Mouse (Mus musculus): ENCODE results near the gene Dppa3. TPM values are rescaled to one million over a fixed set of nuclear protein-coding genes. Genes with fewer than 3 reads are reported as not detected.
A peak's percentile ranks its signal among the peaks of the same experiment; 100 is the strongest.

The Dppa3 gene
- polyA plus RNA-seq, 1 experiment = 0.17 TPM

- peaks cover 6% of the 10 kb centered on the region for H3K4me1 ChIP-seq (ENCODE audit: control insufficient read depth, insufficient read depth, low read length)
- H3K27ac ChIP-seq (ENCODE audit: control insufficient read depth, insufficient read depth, low read depth, low read length) = no peak overlapping the region
- no peaks in the 10 kb centered on the region for H3K36me3 ChIP-seq (ENCODE audit: control insufficient read depth, insufficient read depth, low read length)
- H3K27me3 ChIP-seq (ENCODE audit: control insufficient read depth, insufficient read depth, low read length) = no peaks in the 10 kb centered on the region
- no peak for TF ChIP-seq CTCF (IDR thresholded peaks at IDR 0.05; ENCODE audit: control insufficient read depth, insufficient read depth, insufficient replicate concordance, low read depth, low read length)
- TF ChIP-seq POLR2A (IDR thresholded peaks at IDR 0.05; ENCODE audit: control insufficient read depth, low read depth, low read length) = no peak
- H3K4me3 ChIP-seq (ENCODE audit: control insufficient read depth, low read depth, low read length) = no peak overlapping the region
Observed at GRCm38 (mm10) chr6:122598014-122598413, 28.2 kb upstream of the Dppa3 start.

GRCm38 (mm10) chr6:122598436-122598835 lies 27.8 kb upstream of the Dppa3 start:
- Histone ChIP-seq H3K4me3 (ENCODE audit: control insufficient read depth, low read depth, low read length) (no peak overlapping the region), H3K27me3 (ENCODE audit: control insufficient read depth, insufficient read depth, low read length) (no peaks in the 10 kb centered on the region), H3K36me3 (ENCODE audit: control insufficient read depth, insufficient read depth, low read length) (no peaks in the 10 kb centered on the region), H3K4me1 (ENCODE audit: control insufficient read depth, insufficient read depth, low read length) (peaks cover 6% of the 10 kb centered on the region), H3K27ac (ENCODE audit: control insufficient read depth, insufficient read depth, low read depth, low read length) (no peak overlapping the region)
- no peak for TF ChIP-seq CTCF (IDR thresholded peaks at IDR 0.05; ENCODE audit: control insufficient read depth, insufficient read depth, insufficient replicate concordance, low read depth, low read length)

- no peak overlapping the region for H3K27ac ChIP-seq (ENCODE audit: control insufficient read depth, insufficient read depth, low read depth, low read length)
- H3K27me3 ChIP-seq (ENCODE audit: control insufficient read depth, insufficient read depth, low read length) = no peaks in the 10 kb centered on the region
- no peaks in the 10 kb centered on the region for H3K36me3 ChIP-seq (ENCODE audit: control insufficient read depth, insufficient read depth, low read length)
- no peak overlapping the region for H3K4me3 ChIP-seq (ENCODE audit: control insufficient read depth, low read depth, low read length)
- peaks cover 6% of the 10 kb centered on the region for H3K4me1 ChIP-seq (ENCODE audit: control insufficient read depth, insufficient read depth, low read length)
- no peak for TF ChIP-seq POLR2A (IDR thresholded peaks at IDR 0.05; ENCODE audit: control insufficient read depth, low read depth, low read length)
- no peak for TF ChIP-seq CTCF (IDR thresholded peaks at IDR 0.05; ENCODE audit: control insufficient read depth, insufficient read depth, insufficient replicate concordance, low read depth, low read length)
Observed at GRCm38 (mm10) chr6:122599054-122599737, 27.0 kb upstream of the Dppa3 start.

GRCm38 (mm10) chr6:122600066-122600646 lies 26.1 kb upstream of the Dppa3 start:
- H3K36me3 ChIP-seq (ENCODE audit: control insufficient read depth, insufficient read depth, low read length) = no peaks in the 10 kb centered on the region
- H3K4me1 ChIP-seq (ENCODE audit: control insufficient read depth, insufficient read depth, low read length) = peaks cover 6% of the 10 kb centered on the region
- H3K27ac ChIP-seq (ENCODE audit: control insufficient read depth, insufficient read depth, low read depth, low read length) = no peak overlapping the region
- no peak for TF ChIP-seq POLR2A (IDR thresholded peaks at IDR 0.05; ENCODE audit: control insufficient read depth, low read depth, low read length)
- TF ChIP-seq CTCF (IDR thresholded peaks at IDR 0.05; ENCODE audit: control insufficient read depth, insufficient read depth, insufficient replicate concordance, low read depth, low read length) = no peak
- no peak overlapping the region for H3K4me3 ChIP-seq (ENCODE audit: control insufficient read depth, low read depth, low read length)
- H3K27me3 ChIP-seq (ENCODE audit: control insufficient read depth, insufficient read depth, low read length) = no peaks in the 10 kb centered on the region

- TF ChIP-seq POLR2A (IDR thresholded peaks at IDR 0.05; ENCODE audit: control insufficient read depth, low read depth, low read length) (no peak), CTCF (IDR thresholded peaks at IDR 0.05; ENCODE audit: control insufficient read depth, insufficient read depth, insufficient replicate concordance, low read depth, low read length) (no peak)
- no peaks in the 10 kb centered on the region for H3K27me3 ChIP-seq (ENCODE audit: control insufficient read depth, insufficient read depth, low read length)
Observed at GRCm38 (mm10) chr6:122601031-122601430, 25.2 kb upstream of the Dppa3 start.

GRCm38 (mm10) chr6:122601615-122602014 lies 24.6 kb upstream of the Dppa3 start:
- Histone ChIP-seq H3K27ac (ENCODE audit: control insufficient read depth, insufficient read depth, low read depth, low read length) (no peak overlapping the region), H3K4me1 (ENCODE audit: control insufficient read depth, insufficient read depth, low read length) (peaks cover 6% of the 10 kb centered on the region), H3K4me3 (ENCODE audit: control insufficient read depth, low read depth, low read length) (no peak overlapping the region), H3K27me3 (ENCODE audit: control insufficient read depth, insufficient read depth, low read length) (no peaks in the 10 kb centered on the region), H3K36me3 (ENCODE audit: control insufficient read depth, insufficient read depth, low read length) (no peaks in the 10 kb centered on the region)
- no peak for TF ChIP-seq CTCF (IDR thresholded peaks at IDR 0.05; ENCODE audit: control insufficient read depth, insufficient read depth, insufficient replicate concordance, low read depth, low read length)
- no peak for TF ChIP-seq POLR2A (IDR thresholded peaks at IDR 0.05; ENCODE audit: control insufficient read depth, low read depth, low read length)

More at GRCm38 (mm10) chr6:122601031-122601430, 25.2 kb upstream of the Dppa3 start:
- Histone ChIP-seq H3K4me1 (ENCODE audit: control insufficient read depth, insufficient read depth, low read length) (peaks cover 6% of the 10 kb centered on the region), H3K27ac (ENCODE audit: control insufficient read depth, insufficient read depth, low read depth, low read length) (no peak overlapping the region), H3K36me3 (ENCODE audit: control insufficient read depth, insufficient read depth, low read length) (no peaks in the 10 kb centered on the region), H3K4me3 (ENCODE audit: control insufficient read depth, low read depth, low read length) (no peak overlapping the region)

- peaks cover 6% of the 10 kb centered on the region for H3K4me1 ChIP-seq (ENCODE audit: control insufficient read depth, insufficient read depth, low read length)
- peak within 1 kb of the TSS; percentile 72 for H3K4me3 ChIP-seq (ENCODE audit: control insufficient read depth, low read depth, low read length)
- peak within 1 kb of the TSS; percentile 73 for H3K27ac ChIP-seq (ENCODE audit: control insufficient read depth, insufficient read depth, low read depth, low read length)
- no peaks in the 10 kb centered on the region for H3K36me3 ChIP-seq (ENCODE audit: control insufficient read depth, insufficient read depth, low read length)
- H3K27me3 ChIP-seq (ENCODE audit: control insufficient read depth, insufficient read depth, low read length) = no peaks in the 10 kb centered on the region
- TF ChIP-seq POLR2A (IDR thresholded peaks at IDR 0.05; ENCODE audit: control insufficient read depth, low read depth, low read length) (no peak), CTCF (IDR thresholded peaks at IDR 0.05; ENCODE audit: control insufficient read depth, insufficient read depth, insufficient replicate concordance, low read depth, low read length) (no peak)
Observed at GRCm38 (mm10) chr6:122602242-122602991, 23.8 kb upstream of the Dppa3 start, which contains the start of gene Apobec1. Gene Apobec1 (minus strand): TSS chr6:122602444.
